Mouse (Mus musculus) thymus, postnatal 36 days (tissue): ENCODE data around the gene Myh10.
"Not testable (repeated sequence)": the region's sequence is repeated elsewhere in the genome, so short reads cannot be mapped to it uniquely, and the experiment has no call there.

ENCODE experiments used
- DNase-seq, 2 experiments: peaks; one replicate each; pipeline ENCODE4 v3.0.0; 2022; ENCODE audit warnings: mixed read lengths in 2 of 2

Myh10 gene

DNA sequence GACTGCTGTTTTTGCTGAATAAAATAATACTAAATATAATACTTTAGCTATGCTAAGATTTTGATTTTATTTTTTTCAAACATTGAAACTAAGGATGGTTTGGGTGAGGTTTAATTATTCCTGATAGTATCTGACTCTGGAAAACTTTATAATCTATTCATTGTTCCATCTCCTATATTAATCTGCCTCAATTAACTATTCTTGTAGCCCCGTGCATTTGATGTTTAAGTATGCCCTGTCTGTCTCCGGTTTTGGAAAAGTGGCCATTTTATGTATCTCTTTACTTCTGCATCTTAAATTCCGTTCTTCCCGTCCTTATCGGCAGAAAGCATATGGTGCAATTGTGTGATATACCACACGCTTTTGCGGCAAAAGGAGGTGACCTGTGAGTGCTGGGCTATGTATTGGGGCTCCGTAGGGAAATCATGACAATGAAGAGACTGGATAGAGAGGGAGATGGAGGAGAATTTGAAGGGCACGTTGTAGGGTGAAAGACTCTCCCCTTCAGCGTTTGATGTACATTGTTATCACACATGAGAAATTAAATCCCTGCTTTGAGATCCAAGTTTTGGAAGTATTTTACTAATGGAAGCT lies 2.2 kb downstream of the Myh10 start:
- no peak for DNase-seq

DNA sequence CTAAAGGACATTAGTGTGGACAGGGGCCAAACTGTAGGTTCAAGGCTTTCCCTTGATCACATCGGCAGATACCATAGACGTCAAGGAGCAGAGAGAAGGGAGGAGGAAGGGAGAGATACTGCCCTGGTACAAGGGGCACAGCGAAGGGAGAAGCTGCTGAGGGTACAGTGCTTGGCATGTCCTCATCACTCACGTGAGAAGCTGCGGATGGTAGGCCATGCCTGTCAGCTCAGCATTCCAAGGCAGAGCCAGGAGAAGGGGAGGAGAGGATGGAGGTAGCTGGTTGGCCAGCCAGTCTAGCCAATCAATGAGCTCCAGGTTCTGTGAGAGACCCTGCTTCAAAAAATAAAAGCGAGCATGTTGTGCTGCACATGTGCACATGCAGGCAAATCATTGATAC lies 11.0 kb downstream of the Myh10 start:
- DNase-seq, result no peak

DNA sequence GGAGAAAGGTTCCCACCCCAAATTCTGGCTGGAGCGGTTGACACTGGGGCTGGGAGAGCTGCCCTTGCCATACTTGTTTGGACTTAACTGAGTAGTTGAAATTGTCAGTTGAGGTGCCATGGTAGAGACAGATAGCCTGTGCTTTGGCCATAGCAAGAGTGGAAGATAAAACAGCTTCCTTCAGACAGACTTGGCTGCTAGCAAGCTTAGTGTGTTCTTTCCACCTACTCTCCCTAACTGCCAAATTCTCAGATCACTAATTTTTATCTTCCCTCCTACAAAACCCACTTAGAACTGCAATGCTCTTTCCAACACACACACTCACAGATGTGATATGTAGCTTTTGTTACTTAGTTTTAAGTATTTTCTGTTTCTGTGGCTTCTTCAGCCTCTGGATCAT lies 12.0 kb downstream of the Myh10 start:
- no peak for DNase-seq

DNA sequence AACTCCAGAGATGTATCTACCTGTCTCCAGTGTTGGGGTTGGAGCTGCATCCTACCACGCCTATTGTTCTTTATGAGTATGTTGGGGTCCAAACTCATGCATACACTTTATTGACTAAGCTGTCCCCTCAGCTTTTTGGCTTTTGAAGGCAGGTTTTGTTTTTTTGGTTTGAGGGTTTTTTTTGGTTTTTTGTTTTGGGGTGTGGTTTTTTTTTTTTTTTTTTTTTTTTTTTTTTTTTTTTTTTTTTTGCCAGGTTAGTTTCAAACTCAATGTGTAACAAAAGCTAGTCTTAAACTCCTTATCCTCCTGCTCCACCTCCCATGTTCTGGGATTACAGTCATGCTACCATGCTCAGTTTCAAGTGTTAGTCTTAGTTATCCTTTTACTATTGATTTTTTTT lies 12.9 kb downstream of the Myh10 start:
- DNase-seq, result no peak

DNA sequence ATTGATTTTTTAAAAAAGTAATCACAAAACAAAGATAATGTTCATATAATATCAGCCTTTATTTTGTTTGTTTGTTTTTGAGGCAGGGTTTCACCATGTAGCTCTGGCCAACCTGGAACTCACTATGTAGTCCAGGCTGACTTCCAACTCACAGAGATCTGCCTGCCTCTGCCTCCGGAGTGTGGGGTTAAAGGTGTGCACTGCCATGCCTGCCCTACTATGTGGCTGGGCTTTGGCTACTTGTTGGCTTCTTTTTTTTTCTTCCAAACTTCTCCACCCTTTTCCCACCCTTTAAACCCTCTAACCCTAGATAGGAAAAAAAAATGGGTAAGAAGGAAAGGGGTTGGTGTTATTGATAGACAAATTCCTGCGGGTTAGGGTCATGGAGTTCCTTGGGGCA lies 13.5 kb downstream of the Myh10 start:
- DNase-seq, result no peak

DNA sequence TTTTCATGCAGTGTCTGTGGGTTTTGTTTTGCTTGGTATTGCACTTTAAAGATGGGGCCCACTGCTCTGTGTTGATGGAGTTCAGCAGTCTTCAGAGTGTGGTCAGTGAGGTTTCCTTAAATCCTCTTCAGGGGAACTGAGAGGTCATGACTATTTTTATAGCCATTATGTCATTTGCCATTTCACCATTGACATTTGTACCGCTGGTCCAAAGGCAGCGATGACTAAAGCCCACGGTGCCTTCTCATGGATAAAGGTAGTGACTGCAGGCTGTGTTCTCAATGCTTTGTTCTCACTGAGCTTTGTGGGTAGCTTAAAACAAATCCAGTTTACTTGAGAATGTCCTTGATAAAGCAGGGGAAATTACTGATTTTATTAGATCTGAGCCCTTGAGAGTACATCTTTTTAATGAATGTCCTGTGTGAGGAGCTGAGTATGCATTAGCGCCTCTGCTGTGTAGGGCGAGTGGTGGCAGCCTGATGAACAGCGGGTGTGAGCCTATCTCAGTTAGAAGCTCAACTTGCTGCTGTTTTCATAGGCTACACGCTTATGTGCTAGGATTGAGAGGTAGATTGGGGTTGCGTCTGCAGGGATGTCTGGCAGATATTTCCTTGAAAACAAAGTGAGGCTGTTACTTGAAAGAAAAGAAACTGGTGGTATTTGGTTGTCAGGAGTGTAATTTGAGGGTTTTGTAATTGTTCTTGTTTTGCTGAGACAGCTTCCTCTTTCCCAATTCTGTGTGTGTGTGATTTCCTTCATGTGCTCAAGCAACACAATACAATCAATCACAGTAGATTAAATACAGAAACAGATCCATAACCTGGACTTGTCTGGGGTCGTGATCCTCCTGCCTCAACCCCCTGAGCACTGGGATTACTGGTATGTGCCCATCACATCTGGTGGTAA lies 15.4 kb downstream of the Myh10 start:
- DNase-seq, result no peak

DNA sequence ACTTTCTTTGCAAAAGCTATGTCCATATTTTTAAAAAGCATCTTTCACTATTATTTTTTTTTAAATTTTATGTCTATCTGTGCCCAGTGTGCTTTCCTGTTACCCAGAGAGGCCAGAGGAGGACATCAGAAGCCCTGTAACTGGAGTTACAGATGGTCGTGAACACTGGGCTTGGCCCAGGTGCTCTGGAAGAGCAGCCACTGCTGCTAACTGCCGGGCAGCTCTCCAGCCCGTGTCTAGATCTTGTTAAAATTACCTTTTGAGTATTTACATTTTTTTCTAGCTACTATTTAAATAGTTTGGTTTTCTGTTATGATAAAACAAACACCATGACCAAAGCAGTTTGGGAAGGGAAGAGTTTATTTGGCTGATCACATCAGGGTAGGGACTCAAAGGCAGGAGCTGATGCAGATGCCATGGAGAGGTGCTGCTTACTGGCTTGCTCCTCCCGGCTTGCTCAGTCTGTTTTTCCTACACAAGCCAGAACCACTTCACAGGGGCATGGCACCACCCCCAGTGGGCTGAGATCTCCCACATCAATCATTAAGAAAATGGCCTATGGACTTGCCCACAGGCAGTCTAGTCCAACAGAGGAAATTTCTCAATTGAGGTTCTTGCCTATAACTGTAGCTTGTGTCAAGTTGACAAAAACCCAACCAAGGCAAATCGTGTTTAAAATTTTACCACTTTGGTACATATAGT lies 16.7 kb downstream of the Myh10 start:
- DNase-seq, result no peak

DNA sequence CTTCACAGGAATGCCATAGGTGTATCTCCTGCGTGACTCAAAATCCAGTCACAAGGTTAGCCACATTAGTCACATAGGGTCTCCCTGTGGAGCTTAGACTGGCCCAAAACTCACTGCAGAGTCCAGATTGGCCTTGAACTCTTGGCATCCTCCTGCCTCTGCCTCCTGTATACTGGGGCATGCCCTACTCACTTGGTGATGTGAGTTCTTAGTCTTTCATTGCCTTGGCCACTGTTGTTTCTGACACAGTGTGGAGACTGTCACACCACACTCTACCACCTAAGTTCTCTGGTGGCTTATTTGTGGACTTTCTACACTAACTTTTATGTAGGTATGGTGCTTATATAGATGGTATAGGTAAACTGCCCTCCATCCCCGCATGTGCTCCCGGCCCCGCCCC lies 24.8 kb downstream of the Myh10 start:
- DNase-seq, result no peak

DNA sequence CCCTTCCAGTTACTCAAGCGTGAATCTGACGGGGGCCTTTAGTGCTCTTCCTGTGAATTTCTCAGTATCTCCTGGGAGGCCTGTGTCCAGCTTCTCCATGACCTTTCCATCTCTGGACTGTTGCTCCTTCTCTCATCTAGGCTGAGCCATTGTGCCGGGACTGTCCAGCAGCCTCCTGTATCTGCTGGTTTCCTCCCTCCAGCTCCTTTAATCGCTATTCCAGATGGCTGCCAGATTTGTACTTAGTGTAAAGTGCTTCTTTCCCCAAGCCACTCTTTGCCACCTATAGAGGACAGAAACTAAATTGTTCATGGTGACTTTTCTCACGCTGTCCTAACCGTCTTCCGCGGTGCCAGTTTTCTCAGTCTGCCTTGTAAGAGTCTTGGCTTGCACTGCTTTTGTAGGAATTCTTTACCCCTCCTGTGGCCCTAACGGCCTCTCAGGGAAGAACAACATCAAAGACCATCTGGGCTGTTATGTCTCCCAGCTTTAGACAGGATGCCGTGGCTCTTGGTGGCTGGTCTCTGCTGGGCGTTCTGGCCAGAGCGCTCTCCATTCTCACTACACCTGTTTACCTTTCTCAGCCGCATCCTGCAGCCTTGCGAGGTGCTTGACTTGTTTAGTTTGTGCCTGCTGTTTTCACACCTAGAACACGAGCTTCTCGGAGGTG lies 25.9 kb downstream of the Myh10 start:
- no peak for DNase-seq

DNA sequence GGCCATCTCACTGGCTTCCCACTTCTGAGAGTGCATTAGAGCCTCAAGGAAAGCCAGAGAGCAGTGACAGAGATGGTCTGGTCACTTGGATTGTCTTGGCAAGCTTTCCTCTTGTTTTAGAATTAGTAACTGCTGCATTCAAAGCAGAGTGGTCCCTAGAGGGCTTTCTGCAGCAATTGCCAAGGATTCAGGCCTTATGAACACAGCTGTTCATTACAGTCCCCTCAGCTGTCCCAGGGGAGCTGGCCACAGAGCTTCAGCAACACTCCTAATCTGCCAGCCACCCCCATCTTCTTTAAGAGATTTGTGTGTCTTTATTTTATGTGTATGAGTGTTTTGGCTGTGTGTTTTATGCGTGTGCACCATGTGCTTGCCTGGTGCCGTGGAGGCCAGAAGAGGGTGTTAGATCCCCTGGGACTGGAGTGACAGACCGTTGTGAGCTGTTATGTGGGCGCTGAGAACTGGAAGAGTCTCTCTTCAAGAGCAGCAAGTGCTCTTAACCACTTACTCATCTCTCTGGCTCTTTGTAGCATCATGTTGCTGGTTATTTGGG lies 27.8 kb downstream of the Myh10 start:
- DNase-seq, result no peak

DNA sequence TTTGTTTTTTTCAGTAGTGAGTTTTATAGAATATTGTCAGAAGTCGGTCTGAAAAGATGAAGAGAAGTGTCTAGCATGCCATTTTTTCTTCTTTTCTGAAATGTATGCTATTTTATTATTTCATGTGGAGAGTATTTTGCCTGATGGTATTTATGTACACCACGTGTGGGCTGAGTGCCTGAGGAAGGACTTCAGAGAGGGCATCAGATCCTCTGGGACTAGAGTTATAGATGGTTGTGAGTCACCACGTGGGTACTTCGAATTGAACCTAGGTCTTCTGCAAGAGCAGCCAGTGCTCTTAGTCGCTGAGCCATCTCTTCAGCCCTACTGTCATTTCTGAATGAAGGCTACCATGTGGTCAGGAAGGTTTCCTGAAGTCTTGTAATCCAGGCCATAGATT lies 28.4 kb downstream of the Myh10 start:
- DNase-seq, result no peak

DNA sequence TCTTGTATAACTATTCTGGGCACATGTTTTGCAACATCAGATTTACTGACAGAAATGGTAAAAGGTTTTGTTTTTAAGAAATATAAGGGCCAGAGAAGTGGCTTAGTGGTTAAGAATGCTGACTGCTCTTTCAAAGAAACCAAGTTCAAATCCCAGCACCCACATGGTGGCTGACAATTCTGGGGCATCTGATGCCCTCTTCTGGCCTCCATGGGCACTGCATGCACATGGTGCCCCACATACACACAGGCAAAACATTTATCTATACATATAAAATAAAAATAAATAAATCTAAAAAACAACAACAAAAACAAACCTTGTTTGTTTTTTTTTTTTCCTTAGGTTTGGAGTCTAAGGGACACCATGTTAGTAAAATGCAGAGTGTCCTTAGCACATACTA lies 32.8 kb downstream of the Myh10 start:
- peak; percentile 14 to 20 for DNase-seq

DNA sequence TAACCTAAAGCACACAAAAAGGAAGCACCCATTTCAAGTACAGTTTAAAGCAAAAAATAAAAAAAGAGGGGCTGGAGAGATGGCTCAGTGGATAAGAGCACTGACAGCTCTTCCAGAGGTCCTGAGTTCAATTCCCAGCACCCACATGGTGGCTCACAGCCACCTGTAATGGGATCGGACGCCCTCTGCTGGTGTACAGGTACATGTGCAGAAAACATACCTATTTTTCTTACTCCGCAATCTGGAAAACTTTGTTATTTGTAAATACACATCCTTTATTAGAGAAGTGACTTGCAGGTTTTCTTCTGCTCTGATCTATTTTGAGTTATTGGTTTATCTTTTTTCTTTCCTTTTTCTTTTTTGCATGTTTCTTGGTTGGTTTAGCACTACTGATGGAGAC lies 37.3 kb downstream of the Myh10 start:
- DNase-seq, result no peak

DNA sequence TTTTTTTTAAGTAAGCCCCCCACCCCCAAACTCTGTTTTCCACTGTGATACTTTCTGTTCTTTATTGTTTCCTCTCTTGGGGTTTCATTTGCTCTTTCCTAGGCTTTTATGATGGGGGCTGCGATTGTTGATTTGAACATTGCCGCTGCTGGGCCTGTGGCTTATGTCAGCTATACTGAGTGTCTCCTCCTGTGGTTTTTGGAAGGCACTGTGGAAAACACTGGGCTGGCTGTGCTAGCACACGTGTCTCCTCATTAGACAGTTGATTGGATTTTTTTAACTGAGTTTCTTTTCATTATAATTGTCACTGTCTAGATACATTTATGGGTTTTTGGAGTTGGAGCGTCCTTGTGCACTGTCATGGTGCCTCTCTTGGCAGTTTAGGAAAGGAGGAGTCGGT lies 39.4 kb downstream of the Myh10 start:
- no peak for DNase-seq

DNA sequence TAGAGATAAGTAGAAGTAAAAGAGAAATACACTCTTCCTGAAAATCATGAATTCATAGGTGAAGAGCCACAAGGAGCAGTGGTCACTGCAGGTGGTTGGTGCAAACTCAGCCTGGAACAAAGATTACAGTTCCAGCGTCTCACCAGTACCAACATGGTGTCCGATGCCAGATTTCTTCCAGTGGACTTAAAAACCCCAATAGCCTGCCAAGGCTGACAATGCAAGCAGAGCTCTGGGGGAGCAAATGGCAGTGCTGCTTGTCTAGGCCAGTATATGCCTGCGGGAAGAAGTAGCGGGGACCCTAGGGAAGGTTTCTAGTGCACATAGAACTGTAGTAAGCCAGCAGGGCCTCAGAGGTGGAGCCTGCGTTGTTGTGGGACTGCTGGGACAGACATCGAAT lies 40.7 kb downstream of the Myh10 start:
- no peak for DNase-seq

DNA sequence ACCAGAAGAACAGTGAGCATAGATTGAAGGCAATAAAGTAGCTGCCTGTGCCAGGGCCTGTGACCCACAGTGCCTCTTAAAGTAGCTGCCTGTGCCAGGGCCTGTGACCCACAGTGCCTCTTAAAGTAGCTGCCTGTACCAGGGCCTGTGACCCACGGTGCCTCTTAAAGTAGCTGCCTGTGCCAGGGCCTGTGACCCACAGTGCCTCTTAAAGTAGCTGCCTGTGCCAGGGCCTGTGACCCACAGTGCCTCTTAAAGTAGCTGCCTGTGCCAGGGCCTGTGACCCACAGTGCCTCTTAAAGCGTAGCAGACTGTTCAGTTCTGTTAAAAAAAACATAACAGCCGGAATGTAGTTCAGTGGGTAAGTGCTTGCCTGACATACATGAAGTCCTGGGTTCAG lies 42.0 kb downstream of the Myh10 start:
- DNase-seq, result not testable (repeated sequence)

DNA sequence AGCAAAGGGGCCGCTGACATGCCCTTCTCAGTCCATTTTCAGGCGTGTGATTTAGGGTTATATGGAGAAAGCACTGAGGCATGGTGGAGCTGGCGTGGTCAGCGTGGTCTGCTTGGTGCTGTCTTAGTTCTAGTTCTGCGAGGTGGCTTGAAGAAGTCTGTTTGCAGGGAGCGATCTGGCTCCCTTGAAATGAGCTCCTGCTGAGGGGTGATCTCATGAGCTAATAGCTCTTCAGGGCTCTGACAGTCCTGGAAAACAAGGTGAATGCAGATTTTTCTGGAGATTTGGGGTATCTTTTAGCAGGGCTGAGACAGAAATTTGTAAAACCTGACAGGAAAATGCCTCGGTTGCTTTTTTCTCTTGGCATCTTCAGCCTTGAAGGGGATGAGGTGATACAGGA lies 48.1 kb downstream of the Myh10 start:
- DNase-seq, result no peak

DNA sequence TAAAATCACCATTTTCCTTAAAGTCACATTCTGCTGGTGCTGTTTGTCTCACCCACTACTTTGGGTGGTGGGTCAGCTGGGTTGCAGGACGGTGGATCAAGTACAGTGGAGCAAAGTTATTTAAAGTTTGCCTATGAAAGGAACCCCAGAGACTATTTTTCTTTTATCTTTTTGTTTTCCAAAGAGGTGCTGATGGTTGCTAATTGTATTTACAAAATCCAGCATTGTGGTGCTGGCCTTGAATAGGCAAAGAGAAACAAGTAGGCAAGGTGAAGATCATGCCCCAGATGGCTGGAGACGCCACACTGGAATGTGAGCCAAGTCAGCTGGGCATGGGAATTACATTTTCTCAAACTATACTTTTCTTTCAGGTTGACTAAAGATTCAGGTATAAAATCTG lies 51.3 kb downstream of the Myh10 start:
- DNase-seq, result no peak

DNA sequence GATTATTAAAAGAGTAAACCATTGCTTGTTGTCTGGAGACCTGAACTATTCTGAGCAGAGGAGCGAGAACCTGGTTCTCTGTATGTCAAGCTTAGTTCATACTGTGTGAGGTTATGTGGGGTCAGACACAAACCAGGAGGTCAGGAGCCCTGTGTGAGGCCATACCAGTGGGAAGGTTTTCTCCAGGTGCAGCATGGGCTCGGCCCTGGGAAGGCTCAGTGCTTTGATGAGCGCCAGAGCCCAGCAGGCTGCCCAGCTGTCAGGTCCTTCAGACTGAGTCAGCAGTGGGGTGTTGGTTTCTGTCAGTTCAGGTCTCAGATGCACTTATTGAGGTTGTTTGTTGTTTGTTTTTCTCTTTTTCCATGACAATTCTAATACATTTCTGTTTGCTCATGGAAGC lies 52.8 kb downstream of the Myh10 start:
- DNase-seq, result no peak

DNA sequence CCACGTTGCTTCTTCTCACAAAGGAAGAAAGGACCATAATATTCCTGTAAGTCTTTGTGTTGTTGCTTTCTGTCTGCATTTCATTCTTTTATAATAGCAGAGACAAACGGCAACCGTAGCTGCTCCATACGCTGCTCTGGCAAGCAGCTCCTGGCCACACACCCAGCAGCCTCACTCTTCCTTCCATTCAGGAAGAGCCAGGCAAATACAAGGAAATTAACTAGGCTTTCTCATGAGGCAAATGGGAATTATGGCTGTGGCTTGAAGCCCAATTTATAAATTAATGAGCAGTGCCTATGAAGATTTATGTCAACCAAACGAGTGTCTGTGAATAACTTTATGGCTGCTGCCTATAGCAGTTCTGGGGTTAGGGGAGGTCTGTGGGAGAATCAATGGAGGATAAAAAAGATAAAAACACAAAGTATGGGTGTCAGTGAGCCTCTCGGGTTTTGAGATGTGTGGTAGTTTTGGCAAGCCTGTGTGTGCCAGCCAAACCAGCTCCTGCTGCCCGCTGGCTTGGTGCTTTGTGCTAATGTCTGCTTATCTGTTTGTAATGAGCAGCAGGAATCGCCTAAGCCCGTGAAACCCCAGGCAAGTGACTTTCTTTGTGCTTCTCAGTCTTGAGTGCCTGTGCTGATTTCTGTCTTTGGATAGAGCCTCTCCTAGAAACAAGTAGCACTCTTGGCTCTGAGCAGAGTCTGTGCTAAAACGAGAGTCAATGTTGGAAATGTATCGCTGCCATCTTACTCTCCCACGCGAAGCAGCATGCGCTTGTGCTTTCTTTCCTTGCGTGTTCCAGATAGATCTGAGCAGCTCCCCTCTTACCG lies 54.2 kb downstream of the Myh10 start:
- no peak for DNase-seq

DNA sequence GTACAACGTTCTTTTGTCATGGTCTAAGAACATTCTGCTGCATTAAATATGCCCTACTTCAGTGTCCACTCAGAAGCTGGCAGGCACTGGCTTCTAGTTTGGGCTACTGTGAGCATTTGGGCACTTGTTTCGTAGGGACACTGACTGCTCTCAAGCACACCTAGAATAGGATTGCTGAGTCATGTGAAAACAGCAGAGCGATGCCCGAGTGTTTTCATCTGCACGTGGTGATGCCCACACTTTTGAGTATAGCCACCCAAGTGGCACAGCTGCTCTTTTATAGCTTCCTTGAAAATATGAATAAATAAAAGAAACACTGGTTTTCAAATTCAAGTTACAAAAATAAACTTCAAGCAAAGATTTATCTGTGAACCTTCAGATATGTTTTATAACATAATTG lies 56.8 kb downstream of the Myh10 start:
- DNase-seq, result no peak

DNA sequence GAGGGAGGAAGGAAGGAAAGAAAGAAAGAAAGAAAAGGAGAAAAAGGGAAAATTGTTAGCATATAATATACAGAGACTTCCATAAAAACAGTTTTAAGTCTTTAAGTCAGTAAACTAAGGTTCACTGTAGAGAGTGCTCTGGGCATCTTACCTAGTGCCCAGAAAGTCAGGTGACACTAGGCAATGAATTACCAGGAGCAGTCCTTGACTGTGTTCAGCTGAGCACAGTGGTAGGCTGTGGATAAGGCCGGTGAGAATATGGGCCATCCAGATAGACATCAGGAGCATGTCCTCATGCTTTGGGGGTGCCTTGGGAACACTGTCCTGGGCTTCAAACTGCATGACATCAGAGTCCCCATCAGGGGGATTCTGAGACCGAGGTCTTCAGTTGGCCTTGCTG lies 58.8 kb downstream of the Myh10 start:
- DNase-seq, result no peak
